17 mouse cellular contexts compared by ENCODE assay signal in the genomic region with DNA sequence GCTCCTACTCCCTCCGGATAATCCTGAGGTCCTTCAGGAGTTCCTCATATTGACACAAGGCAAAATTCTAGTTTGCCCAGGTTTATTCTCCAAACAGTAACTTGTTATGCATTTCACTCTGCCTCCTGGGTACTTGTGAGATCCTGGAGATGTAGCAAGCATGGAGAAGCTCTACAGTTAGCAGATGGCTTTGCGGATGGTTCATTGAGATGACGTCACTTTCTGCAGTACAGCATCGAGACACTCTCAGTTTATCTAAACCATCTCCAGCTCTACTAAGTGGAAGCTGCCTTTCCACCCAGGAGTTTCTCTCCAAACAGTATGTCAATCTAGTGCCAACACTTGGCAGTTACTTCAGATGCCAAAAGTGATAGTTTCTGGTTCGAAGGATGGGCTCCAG.
"Had no signal": no experiment of that assay in that cellular context is flagged by ENCODE, and none has a peak within 500 bp of the region (broad histone marks: within the 10 kb centered on the region; RNA-seq: fewer than 3 reads in every experiment).

No protein-coding gene starts in this region.

- H3K9me3 ChIP-seq: liver, embryonic 15.5 days; lung, embryonic 15.5 days; midbrain, embryonic 13.5 days; midbrain, embryonic 15.5 days; neural tube, embryonic 12.5 days had no signal

- H3K4me2 ChIP-seq: liver, embryonic 15.5 days; lung, embryonic 15.5 days; midbrain, embryonic 11.5 days; midbrain, embryonic 13.5 days; midbrain, embryonic 15.5 days; neural tube, embryonic 12.5 days had no signal

- H3K36me3 ChIP-seq: liver, embryonic 15.5 days; lung, embryonic 15.5 days; midbrain, embryonic 13.5 days; midbrain, embryonic 15.5 days; neural tube, embryonic 12.5 days had no signal

- H3K4me1 ChIP-seq: liver, embryonic 15.5 days; lung, embryonic 15.5 days; megakaryocyte, embryonic 14.5 days; midbrain, embryonic 13.5 days; midbrain, embryonic 15.5 days; neural tube, embryonic 12.5 days had no signal

- H3K9ac ChIP-seq: liver, embryonic 15.5 days; liver, postnatal 0 days; lung, embryonic 15.5 days; midbrain, embryonic 13.5 days; midbrain, embryonic 15.5 days; neural tube, embryonic 12.5 days had no signal

- H3K27ac ChIP-seq: liver, embryonic 15.5 days; lung, embryonic 15.5 days; macrophage; midbrain, embryonic 13.5 days; midbrain, embryonic 15.5 days; neural tube, embryonic 12.5 days had no signal

- DNase-seq: liver, postnatal 0 days; lung, adult 2 months; lung, postnatal 14 days; lung, postnatal 36 days; right cerebral cortex, postnatal 25 days; thymus, adult 2 months; thymus, postnatal 25 days; thymus, postnatal 4 days had no signal

- ATAC-seq: liver, postnatal 0 days; lung, postnatal 0 days; midbrain, embryonic 13.5 days; midbrain, embryonic 15.5 days had no signal

- H3K4me3 ChIP-seq: liver, embryonic 15.5 days; lung, embryonic 15.5 days; megakaryocyte, embryonic 14.5 days; midbrain, embryonic 13.5 days; midbrain, embryonic 15.5 days; neural tube, embryonic 12.5 days had no signal

- H3K27me3 ChIP-seq: liver, embryonic 15.5 days; lung, embryonic 15.5 days; midbrain, embryonic 13.5 days; midbrain, embryonic 15.5 days; neural tube, embryonic 12.5 days had no signal
